Mouse (Mus musculus) stomach, postnatal 0 days (tissue): ENCODE results near the gene Cyfip2. TPM values are rescaled to one million over a fixed set of nuclear protein-coding genes. Genes with fewer than 3 reads are reported as not detected.

ENCODE experiments used
- ATAC-seq: fragments of 200-750 bp; cut with Nextera tagmentation; 2 replicates; pipeline ENCODE4 v1.8.0; 2017; ENCODE audit not compliant: low FRiP score, low TSS enrichment
- DNase-seq: peaks from one replicate; pipeline ENCODE4 v3.0.0-alpha.2; 2016; ENCODE audit warnings: low spot score
- H3K27ac ChIP-seq: fragments of 300-500 bp; sonication (generic); replicated peaks from 2 replicates; pipeline ENCODE4 v1.5.1; 2014; ENCODE audit warnings: mild to moderate bottlenecking, control low read depth
- H3K27me3 ChIP-seq: fragments of 300-500 bp; sonication (generic); 2 replicates; pipeline ENCODE4 v1.6.1; 2014; ENCODE audit warnings: low read length; ENCODE audit not compliant: control insufficient read depth, insufficient read depth
- H3K36me3 ChIP-seq: fragments of 300-500 bp; sonication (generic); 2 replicates; pipeline ENCODE4 v1.6.1; 2014; ENCODE audit warnings: low read length, mixed read lengths; ENCODE audit not compliant: control insufficient read depth, insufficient read depth
- H3K4me1 ChIP-seq: fragments of 300-500 bp; sonication (generic); replicated peaks from 2 replicates; pipeline ENCODE4 v1.6.1; 2014; ENCODE audit warnings: antibody characterized with exemption; ENCODE audit not compliant: control insufficient read depth, insufficient read depth
- H3K4me2 ChIP-seq: fragments of 300-500 bp; sonication (generic); replicated peaks from 2 replicates; pipeline ENCODE4 v1.6.1; 2014; ENCODE audit warnings: low read depth, mild to moderate bottlenecking, control low read depth, moderate library complexity
- H3K4me3 ChIP-seq: fragments of 300-500 bp; sonication (generic); 2 replicates; pipeline ENCODE4 v1.5.1; 2014; ENCODE audit warnings: low read depth, low read length, control low read depth
- H3K9ac ChIP-seq: fragments of 300-500 bp; sonication (generic); 2 replicates; pipeline ENCODE4 v1.6.1; 2014; ENCODE audit warnings: mild to moderate bottlenecking, low read length, control low read depth, mixed read lengths
- H3K9me3 ChIP-seq: fragments of 300-500 bp; sonication (generic); 2 replicates; pipeline ENCODE4 v1.6.1; 2016; ENCODE audit warnings: low read length; ENCODE audit not compliant: control insufficient read depth
- CTCF ChIP-seq: IDR thresholded peaks from 2 replicates; pipeline ENCODE4 v1.5.1; 2016; ENCODE audit warnings: antibody characterized with exemption, low read depth, mild to moderate bottlenecking, moderate library complexity
- EP300 ChIP-seq: optimal IDR thresholded peaks from 2 replicates; pipeline ENCODE3; 2016; ENCODE audit warnings: antibody characterized with exemption
- WGBS: fragments of 180-500 bp; shearing (Covaris S2); extraction: QIAGEN DNeasy Blood & Tissue Kit; methylation state at CpG from one replicate; pipeline ENCODE4 v1.1.7; 2014; 5-methylcytosine and 5-hydroxymethylcytosine counted together
- polyA plus RNA-seq: library from polyadenylated mRNA; unstranded; fragments of >200 nt; fragmentation: Nextera tagmentation; extraction: Ambion mirVana; gene quantifications from 2 replicates; pipeline ENCODE4 v1.2.1, GENCODE M21; 2015

Gene Cyfip2
- polyA plus RNA-seq, 1 experiment from 2014 or later: 2.8 TPM

DNA sequence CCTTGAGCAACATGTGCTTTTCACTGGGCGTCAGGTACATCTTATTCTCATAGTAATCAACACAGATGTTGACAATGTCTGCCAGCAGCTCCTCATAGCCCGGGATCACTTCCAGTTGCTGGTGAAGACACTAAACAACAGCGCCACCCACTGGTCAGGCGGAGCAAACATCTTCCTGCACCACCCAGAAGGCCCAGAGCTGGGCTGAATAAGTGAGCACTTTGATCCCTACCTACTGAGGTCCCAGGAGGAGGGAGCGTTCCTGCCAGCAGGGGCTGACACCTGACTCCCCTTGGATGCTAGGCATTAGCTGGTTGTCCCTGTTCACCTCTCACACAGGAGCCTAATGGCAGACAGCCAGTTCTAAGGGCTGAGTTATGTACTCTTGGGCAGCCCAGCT lies 35.9 kb downstream of the Cyfip2 start:
- Histone ChIP-seq H3K36me3 (no peaks in the 10 kb centered on the region), H3K9ac (no peak overlapping the region), H3K27me3 (no peaks in the 10 kb centered on the region), H3K4me1 (no peaks in the 10 kb centered on the region), H3K4me2 (no peak overlapping the region), H3K27ac (no peak overlapping the region), H3K4me3 (no peak overlapping the region), H3K9me3 (no peaks in the 10 kb centered on the region)
- peak; percentile 71 for TF ChIP-seq CTCF
- TF ChIP-seq EP300: no peak
- DNase-seq (peak; percentile 56), ATAC-seq (peak; percentile 41)
- 46% methylated on average over 5 of the region's 5 CpGs for WGBS

DNA sequence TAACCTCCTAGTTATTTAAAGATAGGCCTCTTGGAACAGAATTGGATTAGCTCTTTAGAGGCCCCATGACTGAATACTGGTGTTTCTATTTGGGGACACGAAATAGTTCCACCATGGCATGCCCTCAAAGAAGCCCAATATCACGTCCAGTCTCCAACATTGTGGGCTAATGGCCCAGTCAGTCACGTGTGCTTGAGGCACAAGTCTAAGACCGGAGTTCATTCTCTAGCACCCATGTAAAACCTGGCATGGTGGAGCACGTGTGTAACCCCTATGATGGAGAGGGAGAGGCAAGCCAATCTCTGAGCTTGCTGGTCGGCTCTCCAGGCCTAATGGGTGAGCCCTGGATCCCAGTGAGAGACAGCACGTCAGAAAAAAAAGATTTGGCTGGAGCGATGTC lies 36.5 kb downstream of the Cyfip2 start:
- no peaks in the 10 kb centered on the region for H3K9me3 ChIP-seq
- H3K9ac ChIP-seq: no peak overlapping the region
- H3K4me3 ChIP-seq: no peak overlapping the region
- no peaks in the 10 kb centered on the region for H3K36me3 ChIP-seq
- no peak overlapping the region for H3K27ac ChIP-seq
- WGBS: 91% methylated on average over 8 of the region's 8 CpGs
- H3K4me2 ChIP-seq: no peak overlapping the region
- DNase-seq: no peak
- no peaks in the 10 kb centered on the region for H3K27me3 ChIP-seq
- no peak for TF ChIP-seq CTCF
- no peak for TF ChIP-seq EP300
- ATAC-seq: no peak
- H3K4me1 ChIP-seq: no peaks in the 10 kb centered on the region

DNA sequence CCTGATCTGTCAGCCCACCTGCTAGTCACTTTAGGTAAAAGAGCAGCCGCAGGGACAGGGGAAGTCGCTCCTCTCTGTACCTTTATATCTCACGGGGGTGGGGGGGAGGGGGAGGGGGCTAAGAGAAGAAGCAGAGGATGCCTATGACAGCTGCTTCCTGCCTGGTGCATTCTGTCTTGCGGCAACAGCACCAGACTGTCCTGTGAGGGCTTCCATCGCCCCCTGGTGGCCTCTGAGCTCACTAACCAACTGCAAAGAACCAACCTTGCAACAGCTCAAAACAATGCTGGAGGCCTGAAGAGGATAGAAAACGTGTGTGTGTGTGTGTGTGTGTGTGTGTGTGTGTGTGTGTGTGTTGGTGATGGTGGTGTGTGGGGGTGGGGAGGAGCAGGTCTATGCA lies 37.4 kb downstream of the Cyfip2 start:
- no peaks in the 10 kb centered on the region for H3K27me3 ChIP-seq
- H3K9me3 ChIP-seq: no peaks in the 10 kb centered on the region
- 9% methylated on average over 6 of the region's 6 CpGs for WGBS
- H3K9ac ChIP-seq: no peak overlapping the region
- H3K4me1 ChIP-seq: no peaks in the 10 kb centered on the region
- TF ChIP-seq EP300 (no peak), CTCF (peak; percentile 89)
- DNase-seq: peak; percentile 81
- H3K27ac ChIP-seq: no peak overlapping the region
- peak; percentile 84 for ATAC-seq
- H3K4me2 ChIP-seq: no peak overlapping the region
- H3K4me3 ChIP-seq: no peak overlapping the region
- no peaks in the 10 kb centered on the region for H3K36me3 ChIP-seq

DNA sequence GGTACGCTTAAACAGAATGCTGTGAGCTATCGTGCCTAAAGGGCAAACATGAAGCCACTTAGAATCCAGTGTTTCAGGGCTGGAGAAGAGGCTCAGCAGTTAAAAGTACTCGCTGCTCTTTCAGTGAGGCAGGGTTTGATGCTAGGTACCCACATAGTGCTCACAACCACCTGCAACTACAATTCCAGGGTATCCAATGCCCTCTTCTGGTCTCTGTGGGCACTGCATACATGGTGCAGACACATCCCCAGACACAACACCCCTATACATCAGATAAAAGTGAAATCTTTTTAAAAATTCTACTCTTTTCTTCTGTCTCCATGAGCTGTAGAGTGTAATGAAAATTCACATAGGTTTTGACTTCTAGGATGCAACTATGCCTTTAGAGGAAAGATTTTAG lies 38.7 kb downstream of the Cyfip2 start:
- no peak for ATAC-seq
- Histone ChIP-seq H3K4me2 (no peak overlapping the region), H3K4me1 (no peaks in the 10 kb centered on the region), H3K9ac (no peak overlapping the region), H3K36me3 (no peaks in the 10 kb centered on the region), H3K9me3 (no peaks in the 10 kb centered on the region), H3K4me3 (no peak overlapping the region), H3K27me3 (no peaks in the 10 kb centered on the region), H3K27ac (no peak overlapping the region)
- 97% methylated on average over 3 of the region's 3 CpGs for WGBS
- DNase-seq: no peak
- TF ChIP-seq CTCF (peak; percentile 34; the same call in 1 of the 2 replicates), EP300 (no peak)

DNA sequence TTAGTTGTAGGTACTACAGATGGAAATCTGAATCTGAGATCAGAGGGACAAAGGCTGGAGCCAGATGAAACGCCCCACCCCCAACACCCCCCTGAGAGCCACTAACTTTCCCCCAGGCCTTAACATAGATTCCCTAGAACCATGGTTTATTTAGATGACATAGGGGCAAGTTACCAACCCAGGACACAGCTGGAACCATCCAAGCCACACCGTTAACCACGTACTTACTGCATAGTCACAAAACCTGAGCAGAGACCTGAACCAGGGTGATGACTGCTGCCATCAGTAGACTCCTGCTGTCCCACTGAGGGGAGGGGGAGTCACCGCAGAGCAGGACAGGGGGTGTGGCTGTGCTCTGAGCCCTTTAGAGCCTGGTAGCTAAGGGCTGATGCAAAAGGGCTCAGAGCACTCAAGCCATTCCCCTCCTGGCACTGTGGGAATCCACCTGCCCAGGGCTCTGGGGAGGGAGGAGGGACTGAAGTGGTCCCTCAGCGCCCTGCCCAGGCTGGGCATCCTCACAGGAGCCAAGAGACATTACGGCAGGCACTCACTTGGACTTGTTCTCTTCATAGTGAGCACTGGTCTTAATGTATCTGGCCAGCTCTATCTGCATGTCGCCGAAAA lies 40.5 kb downstream of the Cyfip2 start:
- Histone ChIP-seq H3K4me3 (no peak overlapping the region), H3K27me3 (no peaks in the 10 kb centered on the region), H3K36me3 (no peaks in the 10 kb centered on the region), H3K9ac (no peak overlapping the region), H3K27ac (no peak overlapping the region), H3K9me3 (no peaks in the 10 kb centered on the region), H3K4me2 (no peak overlapping the region), H3K4me1 (no peaks in the 10 kb centered on the region)
- DNase-seq: no peak
- ATAC-seq: no peak
- WGBS: 73% methylated on average over 8 of the region's 8 CpGs
- no peak for TF ChIP-seq EP300
- no peak for TF ChIP-seq CTCF

DNA sequence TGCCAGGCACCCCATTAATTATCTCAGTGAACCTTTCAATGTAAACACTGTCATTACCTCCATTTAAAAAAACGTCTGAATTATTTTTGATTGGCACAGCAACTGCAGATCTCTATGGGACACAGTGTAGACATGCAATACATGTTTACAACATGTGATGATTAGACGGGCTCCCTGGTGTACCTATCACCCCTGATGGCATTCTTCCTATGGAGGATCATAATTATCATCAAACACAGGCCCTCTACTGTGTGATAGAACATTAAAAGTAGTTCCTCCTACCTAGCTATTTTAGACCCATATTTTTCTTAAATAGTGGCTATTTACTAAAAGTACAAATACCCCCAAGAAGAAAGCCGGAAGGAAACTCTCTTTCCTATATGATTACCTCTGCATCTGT lies 42.8 kb downstream of the Cyfip2 start:
- no peaks in the 10 kb centered on the region for H3K36me3 ChIP-seq
- ATAC-seq (no peak), DNase-seq (no peak)
- no peak overlapping the region for H3K4me2 ChIP-seq
- no peak overlapping the region for H3K9ac ChIP-seq
- H3K27ac ChIP-seq: no peak overlapping the region
- 58% methylated on average over 3 of the region's 3 CpGs for WGBS
- no peaks in the 10 kb centered on the region for H3K4me1 ChIP-seq
- H3K9me3 ChIP-seq: no peaks in the 10 kb centered on the region
- TF ChIP-seq EP300: no peak
- TF ChIP-seq CTCF: no peak
- H3K4me3 ChIP-seq: no peak overlapping the region
- no peaks in the 10 kb centered on the region for H3K27me3 ChIP-seq
